Mouse (Mus musculus) midbrain, embryonic 12.5 days (tissue): ENCODE data around the gene Olfr487. TPM values are rescaled to one million over a fixed set of nuclear protein-coding genes. Genes with fewer than 3 reads are reported as not detected.

Experiments used
- polyA plus RNA-seq: library from polyadenylated mRNA; unstranded; fragments of >200 nt; fragmentation: Nextera tagmentation; extraction: Ambion mirVana; gene quantifications from 2 replicates; pipeline ENCODE4 v1.2.1, GENCODE M21; 2016

The Olfr487 gene
- polyA plus RNA-seq, 1 experiment from 2014 or later: not detected

Other genes with a start within 250 kb of the Olfr487 start
- gene Olfr476, start 249.8 kb downstream of the Olfr487 start, polyA plus RNA-seq: not detected in 2 replicates
- not detected in 2 replicates for gene Olfr477, start 227.9 kb downstream of the Olfr487 start, polyA plus RNA-seq
- not detected in 2 replicates for gene Olfr478, start 180.6 kb downstream of the Olfr487 start, polyA plus RNA-seq
- not detected in 2 replicates for gene Olfr479, start 163.9 kb downstream of the Olfr487 start, polyA plus RNA-seq
- gene Olfr480, start 147.3 kb downstream of the Olfr487 start, polyA plus RNA-seq: not detected in 2 replicates
- gene Olfr481, start 134.8 kb downstream of the Olfr487 start, polyA plus RNA-seq: not detected in 2 replicates
- not detected in 2 replicates for gene Olfr482, start 117.0 kb downstream of the Olfr487 start, polyA plus RNA-seq
- not detected in 2 replicates for gene Olfr483, start 113.8 kb downstream of the Olfr487 start, polyA plus RNA-seq
- gene Olfr484, start 87.2 kb downstream of the Olfr487 start, polyA plus RNA-seq: not detected in 2 replicates
- 0.25 TPM in 1 of 2 replicates, not detected in the other for gene Olfr485, start 54.8 kb downstream of the Olfr487 start, polyA plus RNA-seq
- not detected in 2 replicates for gene Olfr486, start 41.9 kb downstream of the Olfr487 start, polyA plus RNA-seq
- not detected in 2 replicates for gene Olfr488, start 43.7 kb upstream of the Olfr487 start, polyA plus RNA-seq
- gene Olfr490, start 74.3 kb upstream of the Olfr487 start, polyA plus RNA-seq: not detected in 2 replicates
- not detected in 2 replicates for gene Olfr491, start 98.8 kb upstream of the Olfr487 start, polyA plus RNA-seq
- not detected in 2 replicates for gene Olfr492, start 109.0 kb upstream of the Olfr487 start, polyA plus RNA-seq
- not detected in 2 replicates for gene Olfr493, start 132.3 kb upstream of the Olfr487 start, polyA plus RNA-seq
- gene Olfr494, start 150.7 kb upstream of the Olfr487 start, polyA plus RNA-seq: not detected in 2 replicates
- not detected in 2 replicates for gene Olfr495, start 178.5 kb upstream of the Olfr487 start, polyA plus RNA-seq
- gene Olfr497, start 205.8 kb upstream of the Olfr487 start, polyA plus RNA-seq: not detected in 2 replicates